Mouse (Mus musculus) layer of hippocampus, adult 6 months (tissue): ENCODE results near the gene Slc38a11. TPM values are rescaled to one million over a fixed set of nuclear protein-coding genes. Genes with fewer than 3 reads are reported as not detected.

Experiments
- long read RNA-seq, 2 experiments: library from polyadenylated mRNA; unstranded; transcript quantifications; one replicate each; pipeline ENCODE4 v2.0.0; 2019 to 2020
- microRNA-seq: library from miRNA; unstranded; fragments of <30 nt; microRNA quantifications from one replicate; pipeline ENCODE4 v1.2.0, GENCODE M21; 2020
- polyA plus RNA-seq: library from polyadenylated mRNA; unstranded; fragments of <200 nt; fragmentation: Nextera tagmentation; gene quantifications from 2 replicates; pipeline ENCODE4 v1.2.3, GENCODE M21; 2021

The Slc38a11 gene
- polyA plus RNA-seq, result 1.1 and 1.5 TPM in 2 replicates
- long read RNA-seq, experiment 1, result 0 reads
- long read RNA-seq, experiment 2, partial matches to known transcripts, result 2 of 3 reads
- long read RNA-seq, experiment 2, other reads (novel, unspliced or antisense), result 0 of 3 reads

DNA sequence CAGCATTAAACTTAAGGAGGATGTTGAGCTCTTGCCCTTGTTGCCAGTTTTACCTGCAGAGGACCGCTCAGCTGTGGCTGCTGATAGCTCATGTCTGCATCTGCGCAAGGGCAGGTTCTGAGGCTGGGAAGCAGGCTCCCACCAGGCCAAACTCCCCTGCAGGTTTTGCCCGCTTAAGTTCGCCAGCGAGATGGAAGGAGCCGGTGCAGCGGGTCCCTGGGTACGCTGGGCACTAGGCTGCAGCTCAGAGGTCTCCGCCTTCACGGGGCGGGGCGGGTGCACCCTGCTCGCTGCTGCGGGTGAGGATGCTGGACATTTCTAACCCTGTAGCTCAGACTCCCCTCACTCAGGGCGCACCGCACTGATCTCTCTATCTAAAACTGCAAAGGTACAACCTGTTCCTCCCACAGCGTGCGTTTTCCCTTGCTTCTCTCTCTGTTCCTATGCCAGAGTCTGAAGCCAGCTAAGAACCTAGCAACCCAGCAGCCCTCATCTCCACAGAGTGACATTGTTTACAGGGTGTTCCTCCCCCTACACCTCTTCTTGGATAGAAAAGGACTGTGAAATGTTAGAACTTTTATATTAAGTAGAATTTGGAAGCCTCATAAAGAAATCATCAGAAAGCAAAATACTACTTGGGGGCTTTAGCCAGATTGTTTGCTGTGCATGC, at the start of gene Slc38a11:
Slc38a11 (minus strand) TSS at position 207 of the 670 bp plus-strand sequence.

Small RNA genes lying within 50 kb of the gene (microRNA-seq; reads per million reads assigned to microRNA genes)
- gene Mir6337, result not detected

Other genes starting within 250 kb of the Slc38a11 start
- gene Cobll1, start 124.6 kb downstream of the Slc38a11 start, polyA plus RNA-seq, result 2.4 and 3.5 TPM in 2 replicates
- gene Scn3a, start 203.6 kb upstream of the Slc38a11 start, polyA plus RNA-seq, result 4.2 and 7.1 TPM in 2 replicates